Mouse (Mus musculus) midbrain, postnatal 0 days (tissue): ENCODE measurements at regions not wholly inside any gene's neighbourhood (a gene's known extent, or its start where the extent isn't known, plus 50 kb on each side); places are given as distances from the start of the nearest gene placed in this dataset.
"Not testable (repeated sequence)": the region's sequence is repeated elsewhere in the genome, so short reads cannot be mapped to it uniquely, and the experiment has no call there.

Experiments
- ATAC-seq: fragments of 200-750 bp; cut with Nextera tagmentation; 2 replicates; pipeline ENCODE4 v1.8.0; 2017; ENCODE audit warnings: moderate number of reproducible peaks, mild to moderate bottlenecking, moderate TSS enrichment, moderate library complexity; ENCODE audit not compliant: low FRiP score
- DNase-seq: peaks from one replicate; pipeline ENCODE4 v3.0.0-alpha.2; 2015; ENCODE audit warnings: low spot score
- H3K27ac ChIP-seq: fragments of 300-500 bp; sonication (generic); 2 replicates; pipeline ENCODE4 v1.5.1; 2014; ENCODE audit warnings: low read depth, mild to moderate bottlenecking, low read length, mixed read lengths
- H3K27me3 ChIP-seq: fragments of 300-500 bp; sonication (generic); 2 replicates; pipeline ENCODE4 v1.6.1; 2014; ENCODE audit warnings: low read length, control low read depth, mixed read lengths; ENCODE audit not compliant: insufficient read depth
- H3K36me3 ChIP-seq: fragments of 300-500 bp; sonication (generic); 2 replicates; pipeline ENCODE4 v1.6.1; 2014; ENCODE audit warnings: low read length, control low read depth, mixed read lengths; ENCODE audit not compliant: insufficient read depth
- H3K4me1 ChIP-seq: fragments of 300-500 bp; sonication (generic); 2 replicates; pipeline ENCODE4 v1.6.1; 2014; ENCODE audit warnings: mild to moderate bottlenecking, control low read depth, antibody characterized with exemption, low read length, mixed read lengths; ENCODE audit not compliant: insufficient read depth
- H3K4me2 ChIP-seq: fragments of 300-500 bp; sonication (generic); 2 replicates; pipeline ENCODE4 v1.6.1; 2014; ENCODE audit warnings: low read depth, mild to moderate bottlenecking, low read length, mixed read lengths; ENCODE audit not compliant: poor library complexity, severe bottlenecking
- H3K4me3 ChIP-seq: fragments of 300-500 bp; sonication (generic); 2 replicates; pipeline ENCODE4 v1.5.1; 2014; ENCODE audit warnings: low read depth, mild to moderate bottlenecking, low read length, moderate library complexity
- H3K9ac ChIP-seq: fragments of 300-500 bp; sonication (generic); replicated peaks from 2 replicates; pipeline ENCODE4 v1.6.1; 2014; ENCODE audit warnings: mild to moderate bottlenecking, low read length, moderate library complexity, mixed read lengths; ENCODE audit not compliant: poor library complexity, severe bottlenecking
- H3K9me3 ChIP-seq: fragments of 300-500 bp; sonication (generic); 2 replicates; pipeline ENCODE4 v1.6.1; 2016; ENCODE audit warnings: low read length, control low read depth
- CTCF ChIP-seq: IDR thresholded peaks from 2 replicates; pipeline ENCODE4 v1.5.1; 2016; ENCODE audit warnings: antibody characterized with exemption, mild to moderate bottlenecking
- WGBS: fragments of 180-500 bp; shearing (Covaris S2); extraction: QIAGEN DNeasy Blood & Tissue Kit; methylation state at CpG from one replicate; pipeline ENCODE4 v1.1.7; 2014; 5-methylcytosine and 5-hydroxymethylcytosine counted together

- not testable (repeated sequence) for ATAC-seq, H3K4me1 ChIP-seq, H3K4me2 ChIP-seq, H3K27me3 ChIP-seq, H3K27ac ChIP-seq, H3K36me3 ChIP-seq, H3K4me3 ChIP-seq, DNase-seq, H3K9me3 ChIP-seq, H3K9ac ChIP-seq
- 73% methylated on average over 6 of the region's 6 CpGs for WGBS
Observed at GRCm38 (mm10) chr6:133724627-133725026, 128.9 kb downstream of the Kap start.

GRCm38 (mm10) chr6:133706712-133707111, 146.8 kb downstream of the Kap start:
- H3K4me3 ChIP-seq, H3K9ac ChIP-seq, H3K9me3 ChIP-seq, H3K4me2 ChIP-seq, DNase-seq, ATAC-seq, H3K36me3 ChIP-seq, H3K4me1 ChIP-seq, H3K27ac ChIP-seq, H3K27me3 ChIP-seq: not testable (repeated sequence)
- TF ChIP-seq CTCF, result peak; percentile 73
- 4% methylated on average over 8 of the region's 8 CpGs for WGBS

DNA sequence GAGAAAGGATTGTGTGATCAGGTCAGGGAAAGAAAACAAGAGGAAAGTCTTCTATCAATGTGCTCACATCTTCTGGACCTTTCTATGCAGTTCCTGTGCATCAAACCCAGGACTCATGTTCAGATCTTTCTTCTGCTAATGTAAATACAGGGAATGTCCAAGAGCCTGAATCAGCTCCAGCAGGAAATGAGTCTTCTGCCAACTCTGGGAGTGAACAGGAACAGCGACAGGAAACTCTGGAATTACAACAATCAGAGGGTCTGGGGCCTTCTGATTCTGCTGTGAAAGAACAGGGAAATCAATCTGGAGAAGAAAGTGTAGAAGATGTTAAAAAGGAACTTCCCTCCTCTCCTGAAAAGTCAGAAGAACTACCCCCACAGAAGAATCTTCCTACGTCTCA, 151.9 kb downstream of the Kap start:
- 56% methylated on average over 2 of the region's 2 CpGs for WGBS
- no peak for TF ChIP-seq CTCF

More for the DNA sequence above, 151.9 kb downstream of the Kap start:
- Histone ChIP-seq H3K9ac (no peak overlapping the region), H3K36me3 (no peaks in the 10 kb centered on the region), H3K4me3 (no peak overlapping the region), H3K4me1 (no peaks in the 10 kb centered on the region), H3K4me2 (no peak overlapping the region), H3K27ac (no peak overlapping the region), H3K27me3 (no peaks in the 10 kb centered on the region), H3K9me3 (no peaks in the 10 kb centered on the region)
- DNase-seq (no peak), ATAC-seq (no peak)
